Mouse (Mus musculus) layer of hippocampus, adult 9-11 months (tissue): ENCODE data around the gene Ctnnb1.

Experiments
- DNase-seq: peaks from one replicate; pipeline ENCODE4 v3.0.0; 2022

Ctnnb1 gene

DNA sequence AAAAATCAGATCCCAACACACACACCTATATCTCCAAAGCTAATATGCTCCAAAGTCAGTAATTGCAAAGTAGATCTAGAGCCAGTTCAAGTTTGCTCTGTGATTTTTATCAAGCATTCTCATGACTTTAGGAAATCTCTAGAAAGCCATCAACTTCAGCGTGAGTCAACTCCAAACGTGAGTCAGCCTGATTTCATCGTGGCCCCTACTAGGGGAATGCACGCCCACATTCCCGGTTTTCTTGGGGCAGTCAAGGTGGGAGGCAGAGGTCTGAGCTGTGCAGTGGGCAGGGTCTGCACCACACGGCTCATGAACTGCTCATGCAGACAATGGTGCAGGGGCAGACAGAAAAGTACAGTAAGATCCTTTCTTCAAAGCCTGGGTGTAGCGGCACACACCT, 76.9 kb downstream of the Ctnnb1 start:
- no peak for DNase-seq
